Mouse (Mus musculus): Measurements from ENCODE around the gene Slc12a7.

GRCm38 (mm10) chr13:73687601-73688000 is 45.3 kb upstream of the Slc12a7 start:
- TF ChIP-seq POLR2A (IDR thresholded peaks at IDR 0.05; ENCODE audit: control insufficient read depth, extremely low read depth, insufficient read depth, low read length, poor library complexity) (no peak), CTCF (IDR thresholded peaks at IDR 0.05; ENCODE audit: borderline replicate concordance, control insufficient read depth, extremely low read depth, insufficient read depth, low read length, poor library complexity) (no peak)

Data from thymus, adult 2 months (tissue).